20 mouse cellular contexts compared by ENCODE assay signal in the genomic region with DNA sequence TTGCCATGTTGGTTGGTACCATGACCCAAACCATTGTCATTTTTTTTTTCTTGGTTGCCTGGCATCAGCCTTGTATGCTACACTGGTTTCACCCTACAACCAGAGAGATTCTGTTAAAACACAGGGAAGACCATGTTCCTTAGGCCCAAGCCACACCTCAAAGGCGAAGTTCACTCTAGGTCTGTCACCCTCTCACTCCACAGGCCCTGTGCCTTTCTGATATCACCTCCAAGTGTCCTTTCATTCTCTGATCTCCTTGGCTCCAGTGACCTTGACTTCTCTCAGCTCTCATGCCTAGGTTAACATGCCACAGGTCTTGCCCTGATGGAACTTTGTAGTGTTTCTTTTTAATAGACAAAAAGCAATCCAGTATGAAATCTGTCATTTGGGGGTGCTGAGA. TPM values are rescaled to one million over a fixed set of nuclear protein-coding genes. Genes with fewer than 3 reads are reported as not detected.
DNase-seq lines count a peak whose midpoint lies in the region; ATAC-seq and TF ChIP-seq lines count a peak whose summit lies in the region.
"Had no signal": no experiment of that assay in that cellular context is flagged by ENCODE, and none has a peak within 500 bp of the region (broad histone marks: within the 10 kb centered on the region; RNA-seq: fewer than 3 reads in every experiment).

No protein-coding gene starts in this region.

- intact Hi-C loops in gastrocnemius, postnatal 36 days (cut with DNase I): no loop called here

- no peaks in the 10 kb centered on the region for H3K9me3 ChIP-seq in hindbrain, embryonic 15.5 days
- no peaks in the 10 kb centered on the region for H3K9me3 ChIP-seq in hindbrain, embryonic 16.5 days (ENCODE audit: control insufficient read depth, low read length)
- no peaks in the 10 kb centered on the region for H3K9me3 ChIP-seq in liver, embryonic 16.5 days (replicated peaks; ENCODE audit: control insufficient read depth, low read length)
- H3K9me3 ChIP-seq: forebrain, embryonic 13.5 days; intestine, embryonic 15.5 days; limb, embryonic 15.5 days had no signal

- no peak overlapping the region for H3K27ac ChIP-seq in hindbrain, embryonic 15.5 days (replicated peaks)
- H3K27ac ChIP-seq in hindbrain, embryonic 16.5 days (ENCODE audit: low read depth, low read length): no peak overlapping the region
- H3K27ac ChIP-seq in bone marrow, adult 2 months (ENCODE audit: control insufficient read depth, insufficient read depth, low read depth, low read length, poor library complexity): peak overlapping the region; percentile 18; the same call in 1 of the 2 replicates
- peak overlapping the region; percentile 96 for H3K27ac ChIP-seq in liver, embryonic 16.5 days (ENCODE audit: low read length)
- H3K27ac ChIP-seq: intestine, embryonic 15.5 days; macrophage had no signal

- no peak for TF ChIP-seq CTCF in bone marrow, adult 2 months (IDR thresholded peaks at IDR 0.05; ENCODE audit: control insufficient read depth, insufficient read depth, low read length)

- 100% methylated on average over 1 of the region's 1 CpGs for WGBS in hindbrain, embryonic 15.5 days
- 95% methylated on average over 1 of the region's 1 CpGs for WGBS in hindbrain, embryonic 16.5 days
- 71% methylated on average over 1 of the region's 1 CpGs for WGBS in bone marrow, adult 2 months
- WGBS in liver, embryonic 16.5 days (ENCODE audit: insufficient replicate concordance): 52% methylated on average over 1 of the region's 1 CpGs

- no peak for ATAC-seq in hindbrain, embryonic 15.5 days (ENCODE audit: low FRiP score, low read depth)
- ATAC-seq in hindbrain, embryonic 16.5 days: no peak
- peak; percentile 18; the same call in 1 of the 2 replicates for ATAC-seq in liver, embryonic 16.5 days (ENCODE audit: low read depth)
- ATAC-seq: Patski had no signal

- no peaks in the 10 kb centered on the region for H3K27me3 ChIP-seq in hindbrain, embryonic 15.5 days
- 0 out of 2 replicates have a peak, but pooled peaks cover 2% of the 10 kb centered on the region for H3K27me3 ChIP-seq in hindbrain, embryonic 16.5 days (replicated peaks; ENCODE audit: control insufficient read depth, insufficient read depth, low read length)
- H3K27me3 ChIP-seq in liver, embryonic 16.5 days (ENCODE audit: control insufficient read depth, insufficient read depth, low read depth, low read length): no peaks in the 10 kb centered on the region; the same call in 1 of the 2 replicates
- H3K27me3 ChIP-seq: intestine, embryonic 15.5 days; limb, embryonic 15.5 days had no signal

- peaks cover 25% of the 10 kb centered on the region for H3K4me1 ChIP-seq in hindbrain, embryonic 15.5 days (replicated peaks)
- peaks cover 20% of the 10 kb centered on the region for H3K4me1 ChIP-seq in hindbrain, embryonic 16.5 days (ENCODE audit: control insufficient read depth, insufficient read depth, low read depth, low read length)
- no peaks in the 10 kb centered on the region; the same call in 1 of the 2 replicates for H3K4me1 ChIP-seq in bone marrow, adult 2 months (ENCODE audit: control insufficient read depth, insufficient read depth, low read length)
- H3K4me1 ChIP-seq in liver, embryonic 16.5 days (ENCODE audit: control insufficient read depth, low read depth, low read length): peaks cover 61% of the 10 kb centered on the region

- no peak overlapping the region for H3K4me3 ChIP-seq in hindbrain, embryonic 15.5 days
- H3K4me3 ChIP-seq in hindbrain, embryonic 16.5 days (ENCODE audit: low read length): no peak overlapping the region
- no peak overlapping the region for H3K4me3 ChIP-seq in bone marrow, adult 2 months (replicated peaks; ENCODE audit: control insufficient read depth, low read depth, low read length)
- H3K4me3 ChIP-seq in liver, embryonic 16.5 days (ENCODE audit: low read depth, low read length): no peak overlapping the region

- TF ChIP-seq POLR2A in bone marrow, adult 2 months (IDR thresholded peaks at IDR 0.05; ENCODE audit: borderline replicate concordance, control insufficient read depth, low read depth, low read length): no peak

- DNase-seq in liver: peak; percentile 44
- no peak for DNase-seq in adrenal gland, adult 2 months
- no peak for DNase-seq in gastrocnemius, postnatal 36 days
- no peak for DNase-seq in kidney, postnatal 4 days
- DNase-seq: adrenal gland, adult 8-10 months; heart, adult 2 months; heart, postnatal 4 days; kidney, adult 8-10 months; kidney, postnatal 10 days; left cerebral cortex, postnatal 4 days had no signal

- H3K4me2 ChIP-seq in hindbrain, embryonic 15.5 days: peak overlapping the region; percentile 70; the same call in 1 of the 2 replicates
- no peak overlapping the region for H3K4me2 ChIP-seq in hindbrain, embryonic 16.5 days (ENCODE audit: low read length)
- peak overlapping the region; percentile 77 for H3K4me2 ChIP-seq in liver, embryonic 16.5 days (ENCODE audit: low read depth, low read length)

- no peaks in the 10 kb centered on the region for H3K36me3 ChIP-seq in hindbrain, embryonic 15.5 days
- H3K36me3 ChIP-seq in hindbrain, embryonic 16.5 days (ENCODE audit: control insufficient read depth, insufficient read depth, low read length): no peaks in the 10 kb centered on the region
- H3K36me3 ChIP-seq in liver, embryonic 16.5 days (ENCODE audit: control insufficient read depth, insufficient read depth): no peaks in the 10 kb centered on the region
- H3K36me3 ChIP-seq: intestine, embryonic 15.5 days; limb, embryonic 15.5 days had no signal

- H3K9ac ChIP-seq in hindbrain, embryonic 15.5 days: no peak overlapping the region
- no peak overlapping the region for H3K9ac ChIP-seq in hindbrain, embryonic 16.5 days (ENCODE audit: low read depth, low read length)
- peak overlapping the region; percentile 86; the same call in 1 of the 2 replicates for H3K9ac ChIP-seq in liver, embryonic 16.5 days (ENCODE audit: low read depth, low read length)

RNA-seq across cellular contexts. Expression of gene Psmf1, which starts 1.9 kb away (rescaled TPM):
- 57.7 and 61.1 TPM in 2 replicates for polyA plus RNA-seq in hindbrain, embryonic 15.5 days (2015; fragmentation: Nextera tagmentation; extraction: Ambion mirVana)
- 65.1 and 65.7 TPM in 2 replicates for polyA plus RNA-seq in hindbrain, embryonic 16.5 days (2015; fragmentation: Nextera tagmentation; extraction: Ambion mirVana)
- polyA plus RNA-seq in bone marrow, adult 2 months (2011; ENCODE audit: insufficient read depth, insufficient read length, low replicate concordance, missing spikeins): 31.9 and 38.6 TPM in 2 replicates
- 44.3 and 45.9 TPM in 2 replicates for polyA plus RNA-seq in liver, embryonic 16.5 days (2015; fragmentation: Nextera tagmentation; extraction: Ambion mirVana)
- 10 to 100 TPM; 35.8 to 39.7 TPM for total RNA-seq in adrenal gland, adult 2 months (2021)
- polyA plus RNA-seq in adrenal gland, adult 2 months (2012; rRNA removed): 38.3 and 47.1 TPM in 2 replicates
- total RNA-seq in gastrocnemius, postnatal 36 days (2021): 10 to 100 TPM; 17.0 to 19.9 TPM

RNA-seq across cellular contexts. Expression of gene Tmem74b, which starts 40.3 kb away (rescaled TPM):
- 30.7 and 30.9 TPM in 2 replicates for polyA plus RNA-seq in hindbrain, embryonic 15.5 days (2015; fragmentation: Nextera tagmentation; extraction: Ambion mirVana)
- polyA plus RNA-seq in hindbrain, embryonic 16.5 days (2015; fragmentation: Nextera tagmentation; extraction: Ambion mirVana): 32.3 and 32.7 TPM in 2 replicates
- not detected in 2 replicates for polyA plus RNA-seq in bone marrow, adult 2 months (2011; ENCODE audit: insufficient read depth, insufficient read length, low replicate concordance, missing spikeins)
- polyA plus RNA-seq in liver, embryonic 16.5 days (2015; fragmentation: Nextera tagmentation; extraction: Ambion mirVana): 0.11 TPM in 1 of 2 replicates, not detected in the other
- 1 to 10 TPM in 1 of 2 experiments, under 1 TPM in 1; 0.35 to 1.1 TPM for total RNA-seq in adrenal gland, adult 2 months (2021)
- polyA plus RNA-seq in adrenal gland, adult 2 months (2012; rRNA removed): 1.2 and 1.8 TPM in 2 replicates
- 1 to 10 TPM in 1 of 2 experiments, under 1 TPM in 1; 0.42 to 1.3 TPM for total RNA-seq in gastrocnemius, postnatal 36 days (2021)
- total RNA-seq: neutrophil, adult 5-6 weeks had no signal
- polyA plus RNA-seq: macrophage had no signal

Comparison
In these comparisons a context has a peak if more than half of its experiments do, and no peak if none do; other contexts are left out.
1. H3K27ac ChIP-seq: peak in bone marrow, adult 2 months (single experiment) and liver, embryonic 16.5 days (single experiment); none in hindbrain, embryonic 15.5 days (single experiment) and hindbrain, embryonic 16.5 days (single experiment).
2. RNA of gene Tmem74b, which starts 40.3 kb away (polyA plus RNA-seq): 32.3 to 32.7 TPM in hindbrain, embryonic 16.5 days and 30.7 to 30.9 TPM in hindbrain, embryonic 15.5 days; 1.2 to 1.8 TPM in adrenal gland, adult 2 months, 0.11 TPM in liver, embryonic 16.5 days and not detected in bone marrow, adult 2 months; every median in the first group is over 10 times any median in the second.